Mouse (Mus musculus) v-Abl transformed pro-B cells (cell line): ENCODE data around the gene Hs1bp3.

Source experiments
- in situ Hi-C, 2 experiments: fragments of 400-800 bp; cut with MboI; formaldehyde crosslinking; loops; one replicate each; pipeline ENCODE4 v1.15.1; 2025; ENCODE audit not compliant: unreplicated experiment in 2 of 2

Hs1bp3 gene

DNA sequence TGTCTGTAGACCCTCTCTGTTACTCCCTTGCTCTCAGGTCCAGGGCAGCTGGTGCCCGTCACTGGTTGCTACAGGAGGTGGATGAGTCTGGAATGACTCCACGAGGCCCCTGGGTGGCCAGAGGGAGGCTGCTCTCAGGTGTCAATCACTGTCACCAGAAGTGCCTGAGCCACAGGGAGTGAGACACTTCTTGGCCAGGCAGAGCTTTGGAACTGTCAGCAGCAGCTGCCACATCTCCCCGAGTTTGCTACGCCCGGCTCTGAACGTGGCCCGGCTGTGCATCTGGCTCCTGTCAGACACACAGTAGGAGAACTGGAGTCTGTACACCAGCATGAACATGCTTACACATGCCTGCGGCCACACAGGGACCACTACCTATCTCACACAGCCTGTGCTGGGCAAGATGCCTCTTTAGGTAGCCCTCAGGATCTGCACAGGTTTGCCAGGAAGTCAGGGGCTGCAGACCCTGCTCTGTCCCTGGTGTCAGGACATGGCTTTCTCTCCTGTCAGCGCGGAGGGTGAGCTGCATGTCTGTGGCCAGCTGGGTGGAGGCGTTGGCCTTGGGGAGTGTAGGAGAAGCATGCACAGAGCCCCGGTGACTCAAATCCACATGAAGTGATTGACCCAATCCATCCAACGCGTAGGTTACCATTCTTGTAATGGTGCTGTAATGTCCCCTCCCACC is 18.4 kb downstream of the Hs1bp3 start:
- in situ Hi-C loops = no loop called here

DNA sequence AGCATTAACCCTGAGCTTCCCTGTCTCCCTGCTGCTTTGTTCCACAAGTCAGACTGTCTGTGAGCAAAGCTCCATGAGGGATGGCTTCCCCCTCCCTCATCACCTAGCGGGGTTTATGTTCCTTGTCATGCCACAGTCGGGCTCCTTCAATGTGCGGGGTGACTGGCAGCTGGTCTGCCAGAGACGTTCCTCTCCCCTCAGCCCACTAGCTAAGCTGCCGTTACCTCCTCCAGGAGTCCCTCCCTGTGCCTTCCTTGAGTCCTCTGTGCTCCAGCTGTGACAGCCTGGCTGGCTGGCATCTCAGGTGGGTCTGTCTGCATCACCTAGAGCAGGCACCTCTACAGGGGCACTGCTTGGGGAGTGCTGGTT is 18.9 kb downstream of the Hs1bp3 start:
- in situ Hi-C loops = no loop called here

DNA sequence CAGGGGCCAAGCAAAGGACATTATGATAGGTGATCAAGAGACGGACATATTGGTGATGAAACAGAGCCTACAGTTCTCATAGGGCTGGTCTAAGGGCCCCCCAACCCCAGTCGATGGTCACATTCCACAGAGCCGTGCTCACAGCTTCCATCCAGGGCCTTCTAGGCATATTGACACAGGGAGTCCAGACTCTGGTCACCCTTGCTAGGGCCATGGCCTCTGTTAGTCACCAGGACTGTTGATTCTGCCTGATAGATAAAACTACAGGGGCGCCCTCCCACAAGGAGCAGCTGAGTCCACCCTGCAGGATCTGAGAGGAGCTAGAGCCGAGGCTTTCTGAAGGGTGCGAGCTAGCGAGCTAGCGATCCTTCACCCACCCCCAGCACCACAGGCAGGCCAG is 20.4 kb downstream of the Hs1bp3 start:
- in situ Hi-C loops = no loop called here

DNA sequence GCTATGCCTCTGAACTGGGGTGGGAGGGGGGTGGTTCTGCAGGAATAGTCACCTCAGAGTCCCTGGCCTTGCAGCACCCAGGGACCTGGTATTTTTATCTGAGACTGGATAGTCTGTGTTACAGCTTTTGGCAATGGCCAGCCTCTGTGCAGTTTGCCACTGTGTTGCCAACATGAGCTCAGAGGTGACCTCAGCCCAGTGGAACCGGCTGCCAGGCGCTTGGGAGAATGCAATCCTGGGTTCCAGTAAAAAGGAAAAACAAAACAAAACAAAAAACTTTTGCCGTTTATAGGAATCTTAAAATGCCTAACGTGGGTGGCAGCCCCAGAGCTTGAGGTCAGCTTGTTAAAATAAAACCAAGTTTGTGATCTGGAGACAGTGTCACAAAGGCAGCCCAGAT is 21.0 kb downstream of the Hs1bp3 start:
- in situ Hi-C loops = no loop called here

DNA sequence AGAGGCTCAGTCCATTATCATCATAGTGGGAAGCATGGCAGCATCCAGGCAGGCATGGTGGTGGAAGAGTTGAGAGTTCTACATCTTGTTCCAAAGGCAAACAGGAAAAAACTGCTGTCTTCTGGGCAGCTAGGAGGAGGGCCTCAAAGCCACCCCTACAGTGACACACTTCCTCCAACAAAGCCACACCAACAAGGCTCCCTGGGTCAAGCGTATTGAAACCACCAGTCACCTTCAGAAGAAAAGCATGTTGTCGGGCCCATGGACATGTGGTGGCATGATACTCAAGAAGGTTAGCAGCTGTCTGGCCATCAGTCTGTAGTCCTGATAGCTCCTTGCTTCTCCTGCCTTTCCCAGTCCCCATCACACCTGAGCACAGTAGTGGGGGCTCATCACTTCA is 22.3 kb downstream of the Hs1bp3 start:
- in situ Hi-C loops = no loop called here

DNA sequence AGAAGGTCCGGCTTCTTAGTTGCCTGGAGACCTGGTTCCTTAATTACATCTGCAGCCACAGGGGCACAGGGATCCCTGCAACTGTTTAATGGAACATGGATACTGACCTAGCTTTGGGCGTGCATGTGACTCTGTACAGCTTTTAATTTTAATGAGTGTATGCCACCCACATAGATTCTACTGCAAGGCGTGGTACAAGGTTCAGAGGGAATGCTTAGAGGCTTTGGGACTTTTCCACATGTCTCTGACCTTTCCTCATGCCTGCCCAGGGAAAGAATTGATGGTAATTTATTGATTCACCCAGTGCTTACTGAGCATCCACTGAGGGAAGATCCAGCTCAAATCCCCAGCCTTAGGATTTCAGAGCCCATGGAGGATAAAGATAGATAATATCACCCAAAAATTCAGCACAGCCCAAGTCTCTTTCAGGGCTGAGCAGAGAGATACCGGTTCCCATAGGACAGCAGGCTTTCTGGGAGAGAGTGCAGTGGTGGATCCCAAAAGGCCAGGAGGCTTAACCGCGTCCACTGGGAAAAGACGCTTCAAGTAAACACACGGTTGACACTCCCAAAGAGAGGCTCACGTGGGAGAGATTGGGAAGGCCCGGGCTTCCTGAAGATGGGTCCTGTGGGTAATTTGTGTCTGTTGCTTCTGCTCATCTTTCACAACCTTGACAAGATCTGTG is 23.5 kb downstream of the Hs1bp3 start:
- in situ Hi-C loops = no loop called here

DNA sequence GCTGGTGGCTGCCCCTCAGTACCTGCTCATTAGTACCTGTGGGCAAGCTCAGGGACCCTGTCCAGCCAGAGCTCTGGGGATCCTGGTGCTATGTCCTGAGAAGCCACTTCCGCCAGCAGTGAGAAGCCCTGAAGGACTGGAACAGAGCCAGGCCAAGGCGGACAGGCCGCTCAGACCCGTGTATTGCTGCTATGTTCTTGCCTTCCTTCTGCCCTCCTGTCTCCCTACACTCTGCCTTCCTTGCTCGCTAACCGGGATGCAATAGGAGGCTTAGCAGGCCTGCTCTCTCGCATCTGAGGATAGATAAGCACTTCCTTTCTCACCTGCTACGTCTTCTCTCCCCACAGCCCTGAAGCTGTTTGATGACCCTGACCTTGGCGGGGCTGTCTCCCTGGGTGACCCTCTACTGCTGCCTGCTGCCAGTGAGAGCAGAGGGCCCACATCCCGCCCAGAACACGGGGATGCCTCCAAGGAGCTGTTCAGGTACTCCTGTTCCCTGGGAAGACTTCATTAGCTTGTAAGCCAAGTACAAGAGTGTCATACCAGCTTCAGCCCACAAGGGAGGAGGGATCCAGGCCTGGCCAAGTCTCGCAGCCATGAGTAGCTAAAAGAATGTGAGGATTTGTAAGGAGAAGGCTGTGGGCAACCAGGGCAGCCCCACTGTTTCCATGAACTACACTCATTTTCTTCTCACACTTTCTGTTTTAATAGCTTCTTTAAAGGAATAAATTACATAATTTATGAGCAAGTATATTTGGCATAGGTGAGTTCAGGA is 24.2 kb downstream of the Hs1bp3 start:
- in situ Hi-C loops = no loop called here

DNA sequence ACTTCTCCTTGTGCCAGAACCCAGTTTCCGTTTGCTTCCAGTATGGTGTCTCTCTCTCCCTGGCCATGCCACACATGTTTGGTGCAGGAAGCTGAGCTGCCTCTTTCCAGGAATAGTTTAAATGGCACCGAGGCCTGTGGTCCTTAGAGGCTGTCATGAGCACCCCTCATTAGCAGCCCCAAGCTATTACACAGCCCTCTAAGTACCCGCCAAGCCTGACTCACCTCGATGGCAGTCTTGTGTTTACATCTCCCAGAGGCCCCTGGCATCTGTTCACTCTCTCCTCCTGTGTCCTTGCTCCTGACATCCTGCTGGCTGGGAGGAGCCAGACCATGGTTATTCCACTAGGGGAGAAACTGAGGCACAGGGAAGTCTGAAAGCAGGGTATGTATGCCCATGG is 25.3 kb downstream of the Hs1bp3 start:
- in situ Hi-C loops = no loop called here

DNA sequence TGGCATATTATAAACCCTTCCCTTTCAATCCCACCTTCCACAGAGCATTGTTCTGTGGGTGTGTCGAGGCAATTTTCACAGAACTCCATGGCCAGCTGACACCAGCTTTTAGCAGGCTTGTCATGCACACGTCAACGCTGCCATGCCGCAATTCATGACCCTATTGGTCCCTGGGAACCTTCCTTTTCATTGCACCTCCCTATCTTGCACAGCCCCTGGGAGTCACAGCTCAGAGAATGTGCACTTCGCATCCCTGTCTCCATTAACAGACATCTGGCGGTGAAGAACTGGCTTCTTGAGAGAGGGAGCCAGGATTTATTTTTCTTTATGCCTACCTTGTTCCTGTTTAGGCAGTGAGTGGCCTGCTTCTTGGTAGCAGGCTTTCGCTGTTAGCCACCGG is 25.7 kb downstream of the Hs1bp3 start:
- in situ Hi-C loops = no loop called here

DNA sequence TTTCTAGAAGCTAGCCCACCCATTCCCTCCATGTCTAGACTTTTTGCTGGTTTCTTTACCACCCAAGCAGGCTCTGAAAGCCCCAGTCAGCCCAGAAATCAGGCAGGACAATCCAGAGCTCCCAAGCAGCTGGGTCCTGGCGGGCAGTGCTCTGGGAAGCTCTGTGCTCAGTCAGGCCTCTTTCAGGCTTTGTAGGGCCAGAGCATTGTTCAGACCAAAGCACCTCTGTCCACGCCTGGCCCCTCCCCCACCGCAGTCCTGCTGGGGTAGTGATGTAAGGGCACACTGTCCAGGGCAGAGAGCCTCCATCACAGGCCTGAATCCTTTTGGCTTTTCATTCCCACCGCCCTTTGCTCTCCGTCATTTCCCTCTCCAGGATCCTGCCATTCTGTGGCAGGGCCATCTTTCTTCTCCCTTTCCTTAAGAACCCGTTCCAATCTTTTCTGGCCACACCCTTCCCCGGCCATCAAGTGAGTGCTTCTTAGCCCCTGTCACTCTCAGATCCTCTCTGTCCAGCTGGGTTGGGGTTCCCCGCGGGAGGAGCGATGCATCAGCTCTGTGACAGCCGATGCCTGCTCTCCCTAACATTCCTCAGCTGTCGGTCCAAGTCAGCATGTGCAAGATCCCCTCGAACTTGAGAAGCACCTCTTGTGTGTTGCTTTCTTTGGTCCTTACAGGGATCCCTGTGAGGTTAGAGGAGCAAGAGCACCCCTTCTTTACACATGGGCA is 26.5 kb downstream of the Hs1bp3 start:
- in situ Hi-C loops = no loop called here

DNA sequence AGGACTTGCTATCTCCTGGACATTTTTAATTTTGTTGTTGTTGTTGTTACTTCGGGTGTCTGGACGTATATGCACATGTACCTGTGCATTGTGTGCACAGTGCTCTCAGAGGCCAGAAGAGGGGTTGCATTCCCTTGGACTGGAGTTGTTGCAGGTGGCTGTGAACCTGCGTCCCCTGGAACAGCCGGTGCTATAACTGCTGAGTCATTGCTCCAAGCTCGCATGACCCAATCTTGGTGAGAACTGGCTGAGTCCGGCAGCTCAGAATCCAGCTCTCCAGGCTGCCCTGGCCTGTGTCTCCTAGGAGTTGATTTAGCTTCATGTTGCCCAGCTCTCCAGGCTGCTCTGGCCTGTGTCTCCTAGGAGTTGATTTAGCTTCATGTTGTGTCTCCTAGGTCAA is 27.8 kb downstream of the Hs1bp3 start:
- in situ Hi-C loops = no loop called here

DNA sequence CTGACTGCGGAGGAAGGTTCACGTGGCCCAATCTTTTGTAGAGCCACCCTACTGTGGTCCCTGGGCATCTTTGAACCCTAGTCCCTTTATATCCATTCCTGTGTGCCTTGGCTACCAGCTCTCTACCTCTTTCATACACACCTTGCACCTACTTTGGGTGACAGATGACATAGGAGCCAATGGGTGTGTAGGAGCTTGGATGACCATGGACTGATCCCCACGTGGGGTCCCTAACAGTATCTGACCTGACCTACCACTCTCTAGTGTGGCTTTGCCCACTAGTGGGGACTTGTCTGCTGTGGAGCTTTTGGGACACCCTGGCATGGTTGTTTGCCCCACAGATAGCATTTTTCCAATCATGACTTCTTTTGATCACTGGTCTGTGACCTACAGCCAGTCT is 30.1 kb downstream of the Hs1bp3 start:
- in situ Hi-C loops = no loop called here

DNA sequence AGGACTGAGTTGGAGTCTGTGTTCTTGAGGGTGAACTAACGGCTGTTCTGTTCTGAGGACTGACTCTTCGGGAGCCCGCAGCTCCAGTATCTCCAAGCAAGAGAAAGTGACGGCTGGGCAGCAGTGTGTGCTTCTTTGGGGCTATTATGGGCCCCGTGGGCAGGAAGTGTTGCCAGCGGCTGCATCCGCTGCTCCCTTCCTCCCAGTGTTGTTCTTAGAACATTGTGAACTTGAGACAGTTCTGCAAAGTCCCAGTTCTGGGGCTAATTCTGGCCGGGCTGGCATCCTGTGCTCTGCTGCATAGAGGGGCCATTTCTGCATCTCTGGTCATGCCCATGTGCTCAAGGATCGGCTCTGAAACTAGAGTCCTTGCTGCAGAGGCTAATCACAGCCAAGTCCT is 31.7 kb downstream of the Hs1bp3 start:
- in situ Hi-C loops = no loop called here

DNA sequence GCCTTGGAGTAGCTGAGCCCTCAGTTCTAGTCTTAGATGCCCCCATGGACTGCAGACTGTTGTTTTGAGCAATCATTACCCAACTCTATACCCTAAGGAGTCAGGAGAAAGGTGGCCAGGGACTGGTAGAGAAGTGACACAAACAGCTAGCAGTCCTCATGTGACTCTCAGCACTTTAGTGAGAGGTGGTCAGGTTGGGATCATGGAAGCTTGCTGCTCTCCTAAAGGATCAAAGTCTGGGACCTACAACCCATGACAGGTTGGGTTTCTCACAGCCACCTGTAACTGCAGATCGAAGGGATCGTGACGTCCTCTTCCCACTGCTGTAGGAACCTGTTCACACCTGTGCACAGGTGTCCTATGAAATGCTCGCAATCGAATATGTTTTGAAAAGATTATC is 32.3 kb downstream of the Hs1bp3 start:
- in situ Hi-C loops = no loop called here

DNA sequence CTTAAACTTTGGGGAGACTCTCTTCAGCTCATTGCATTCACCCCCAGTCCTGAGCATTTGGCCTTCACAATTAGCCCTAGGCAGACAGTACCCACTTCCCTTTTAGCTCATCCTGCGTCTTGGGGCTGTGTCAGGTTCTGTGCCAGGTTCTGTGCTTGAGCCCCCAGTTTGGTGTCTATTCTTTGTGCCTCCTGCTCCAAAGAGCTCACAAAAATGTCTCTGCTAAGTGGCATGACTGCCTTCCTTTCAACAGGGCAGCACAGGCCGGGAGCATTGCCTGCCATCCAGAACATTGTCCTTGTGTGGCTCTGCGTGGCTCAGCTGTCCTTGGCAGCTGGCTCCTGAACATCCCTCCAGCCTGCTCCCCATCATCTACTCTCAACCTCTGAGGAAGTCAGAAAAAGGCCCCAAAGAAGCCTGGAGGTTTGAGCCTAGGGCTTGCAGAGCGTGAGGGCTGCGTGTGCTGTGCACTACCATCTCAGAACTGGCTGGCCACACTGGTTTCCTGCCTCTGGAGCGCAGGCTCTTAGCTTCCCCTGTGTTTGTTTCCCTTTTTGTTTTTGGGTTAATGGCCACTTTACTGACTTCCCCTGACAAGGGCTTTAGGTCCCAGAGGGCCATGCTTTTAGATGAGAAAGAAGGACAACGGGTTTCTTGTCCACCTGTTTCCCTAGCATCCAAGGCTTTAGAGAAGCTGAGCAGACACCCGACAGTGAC is 34.7 kb downstream of the Hs1bp3 start:
- in situ Hi-C loops = no loop called here

DNA sequence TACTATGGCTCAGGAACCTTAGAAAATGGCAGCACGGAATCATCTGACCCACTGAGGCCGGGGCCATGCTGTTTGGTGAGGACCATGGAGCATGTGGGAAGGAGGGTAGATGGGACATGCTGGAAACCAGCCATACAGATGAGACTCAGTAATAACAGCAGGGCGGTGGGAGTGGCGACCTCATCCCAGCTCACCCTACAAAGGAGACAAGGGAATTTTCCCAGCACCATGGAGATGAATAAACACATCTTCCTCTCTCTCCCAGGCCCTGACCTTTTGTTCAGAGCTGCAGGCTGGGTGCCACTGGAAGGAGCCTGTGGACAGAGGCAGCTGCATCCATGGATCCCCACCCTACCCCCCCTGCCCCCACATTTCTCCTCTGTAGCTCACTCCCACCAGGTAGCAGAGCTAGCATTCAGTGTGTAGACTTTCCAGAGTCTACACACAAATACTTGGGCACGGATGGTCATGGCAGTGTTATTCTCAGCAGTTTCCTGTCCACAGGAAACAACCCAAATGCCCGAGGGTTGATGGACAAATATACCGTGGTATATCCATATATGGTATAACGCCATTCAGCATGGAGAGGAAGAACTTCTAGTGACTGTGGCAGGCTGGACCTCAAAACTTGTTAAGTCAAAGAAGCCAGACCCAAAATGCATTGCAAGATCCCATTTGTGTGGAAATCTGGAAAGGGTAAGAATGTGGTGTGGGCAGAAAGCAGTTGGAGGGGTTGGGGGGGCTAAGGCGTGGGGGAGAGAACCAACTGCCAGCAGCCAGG is 35.7 kb downstream of the Hs1bp3 start:
- in situ Hi-C loops = no loop called here

DNA sequence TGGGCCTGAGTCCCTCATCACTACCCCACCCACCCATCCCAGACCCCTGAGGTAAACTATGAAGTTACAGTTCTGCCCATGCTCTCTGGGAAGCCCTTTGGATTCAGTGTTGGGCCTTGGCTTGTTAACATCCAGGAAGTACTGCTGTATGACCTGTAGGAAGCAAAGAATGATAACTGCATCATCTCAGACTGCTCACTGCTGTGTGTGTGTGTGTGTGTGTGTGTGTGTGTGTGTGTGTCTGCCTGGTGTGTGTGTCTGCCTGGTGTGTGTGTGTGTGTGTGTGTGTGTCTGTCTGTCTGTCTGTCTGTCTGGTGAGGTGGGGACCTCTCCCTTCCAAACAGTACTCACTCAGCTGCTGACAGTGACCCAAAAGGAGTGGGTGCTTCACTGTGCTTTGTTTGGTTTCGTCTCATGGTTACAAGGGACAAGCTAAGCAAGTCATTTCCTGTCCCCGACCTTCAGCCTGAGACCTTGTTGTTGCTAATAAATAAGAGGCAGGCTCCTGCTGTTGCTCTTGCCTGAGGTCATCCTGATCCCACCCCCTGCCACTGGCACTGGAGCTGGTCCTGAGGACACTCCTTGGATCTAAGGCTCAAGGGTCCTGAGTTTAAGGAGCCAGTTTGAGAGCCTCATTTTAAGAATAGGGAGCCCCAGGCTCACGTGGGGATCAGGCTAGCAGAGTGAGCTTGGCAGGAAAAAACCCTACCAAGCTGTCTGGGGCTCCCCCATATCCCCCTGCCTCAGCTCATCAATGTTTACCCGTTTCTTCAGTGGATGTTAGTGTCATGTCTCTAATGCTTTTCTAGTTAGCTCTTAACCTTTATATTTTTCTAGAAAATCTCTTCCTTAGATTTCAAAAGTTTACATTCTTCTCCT is 38.0 kb downstream of the Hs1bp3 start:
- in situ Hi-C loops = no loop called here

DNA sequence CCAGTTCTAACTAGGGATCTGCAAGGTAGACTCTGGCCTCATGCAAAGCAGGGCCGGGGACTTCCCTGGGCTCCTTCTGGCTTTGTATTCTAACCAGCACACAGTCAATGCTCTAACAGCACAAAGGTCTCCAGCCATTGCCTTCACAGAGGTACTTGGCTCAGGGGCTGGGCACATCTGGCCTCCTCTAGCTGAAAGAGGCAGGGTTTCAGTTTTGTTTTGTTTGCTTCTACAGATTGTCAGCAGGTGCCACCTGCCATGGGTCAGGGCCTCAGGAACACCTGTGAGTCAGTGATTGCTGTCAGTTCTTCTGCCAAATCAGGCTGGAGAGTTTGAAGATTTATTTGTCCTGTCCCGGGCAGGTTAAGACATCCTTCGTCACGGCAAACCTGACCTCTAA is 39.8 kb downstream of the Hs1bp3 start:
- in situ Hi-C loops = no loop called here

DNA sequence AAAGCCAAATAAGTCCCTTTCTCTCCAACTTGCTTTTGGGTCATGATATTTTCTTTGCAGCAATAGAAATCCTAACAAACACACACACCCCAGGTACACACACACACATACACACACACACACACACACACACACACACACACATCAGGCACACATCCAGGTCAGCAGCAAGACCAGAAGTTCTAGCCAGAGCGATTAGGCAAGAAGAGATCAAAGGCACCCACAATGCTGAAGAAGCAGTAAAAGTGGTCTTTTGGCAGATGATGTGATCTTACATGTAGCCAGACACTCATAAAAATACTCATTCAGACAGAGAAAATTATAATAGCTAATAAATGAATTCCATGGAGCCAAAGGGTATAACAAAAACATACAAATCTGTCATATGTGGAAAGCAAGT is 41.0 kb downstream of the Hs1bp3 start:
- in situ Hi-C loops = no loop called here
